Mouse (Mus musculus) brain, embryonic 14.5 days (tissue): Measurements from ENCODE around the gene Gm10799.
"Not testable (repeated sequence)": the region's sequence is repeated elsewhere in the genome, so short reads cannot be mapped to it uniquely, and the experiment has no call there.

Source experiments
- CTCF ChIP-seq: fragments of 200-500 bp; IDR thresholded peaks from 2 replicates; pipeline ENCODE4 v1.5.1; 2012; ENCODE audit warnings: inconsistent platforms, mild to moderate bottlenecking, moderate library complexity, borderline replicate concordance; ENCODE audit not compliant: insufficient read depth, insufficient read length; ENCODE audit errors: extremely low read depth
- POLR2A ChIP-seq: fragments of 200-500 bp; IDR thresholded peaks from 2 replicates; pipeline ENCODE4 v1.6.1; 2012; ENCODE audit warnings: mild to moderate bottlenecking, inconsistent platforms, borderline replicate concordance; ENCODE audit not compliant: poor library complexity, insufficient read depth, insufficient read length, severe bottlenecking; ENCODE audit errors: extremely low read depth

DNA sequence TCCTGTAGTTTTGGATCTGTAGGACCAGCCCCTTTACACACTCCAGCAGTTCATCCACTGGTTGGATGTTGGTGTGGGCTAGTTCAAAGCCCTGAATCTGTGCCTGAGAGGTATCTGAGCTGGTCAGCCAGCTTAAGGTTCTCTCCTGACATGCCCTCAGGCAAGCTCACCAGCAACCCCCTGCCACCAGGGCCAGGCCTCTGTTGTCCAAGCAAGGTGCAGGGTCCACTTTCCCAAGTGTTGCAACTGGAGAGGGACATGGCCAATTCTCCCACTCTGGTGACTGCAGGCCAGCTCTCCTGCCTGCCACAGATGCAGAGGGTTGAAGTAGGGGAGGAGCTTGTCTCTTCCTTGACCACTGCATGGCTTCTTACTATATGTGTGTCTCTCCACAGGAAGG is 15.7 kb upstream of the Gm10799 start:
- TF ChIP-seq CTCF, POLR2A: not testable (repeated sequence)
